Mouse (Mus musculus): ENCODE results near the gene Ly9.

DNA sequence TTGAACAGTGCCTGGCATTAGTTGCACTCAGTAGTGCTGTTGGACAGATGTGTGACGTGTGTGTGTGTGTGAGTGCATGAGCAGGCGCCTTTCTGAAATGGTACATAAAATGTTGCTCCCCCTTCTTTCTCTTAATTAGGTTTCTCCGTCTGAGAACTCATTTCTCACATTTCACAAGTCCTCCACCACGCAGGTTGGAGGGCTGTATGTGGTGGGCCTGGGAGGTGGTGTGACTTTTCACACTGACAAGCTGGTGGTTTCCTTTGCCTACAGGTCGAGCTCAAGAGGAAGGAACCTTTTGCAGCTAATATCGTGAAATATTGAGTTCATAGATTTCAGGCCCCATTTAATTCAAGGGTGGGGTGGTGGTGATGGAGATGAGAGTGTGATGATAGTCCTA is 22.0 kb upstream of the Ly9 start:
- TF ChIP-seq CTCF (IDR thresholded peaks at IDR 0.05; ENCODE audit: borderline replicate concordance, extremely low read depth, insufficient read depth, insufficient read length) (no peak), POLR2A (IDR thresholded peaks at IDR 0.05; ENCODE audit: borderline replicate concordance, extremely low read depth, insufficient read depth, insufficient read length, poor library complexity, severe bottlenecking) (no peak)

Data from brain, embryonic 14.5 days (tissue).